In the genomic region with DNA sequence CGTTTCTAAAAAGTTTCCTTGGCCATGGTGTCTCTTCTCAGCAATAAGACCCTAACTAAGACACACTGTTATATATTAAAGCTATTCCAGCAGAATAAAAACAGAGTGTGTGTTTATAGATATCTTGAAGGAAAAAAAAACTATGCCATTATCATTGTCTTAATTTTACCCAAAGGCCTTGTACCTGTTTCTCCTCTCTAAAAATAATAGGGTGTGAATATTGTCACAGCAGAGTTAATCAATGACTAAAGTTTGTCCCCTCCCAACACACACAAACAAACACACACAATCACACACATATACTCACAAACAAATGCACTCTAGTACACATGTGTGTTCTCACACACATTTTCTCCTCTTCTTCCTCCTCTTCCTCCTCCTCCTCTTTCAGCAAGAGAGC, we compare ENCODE assay signal across 10 mouse cellular contexts. TPM values are rescaled to one million over a fixed set of nuclear protein-coding genes. Genes with fewer than 3 reads are reported as not detected.
DNase-seq lines count a peak whose midpoint lies in the region; ATAC-seq lines count a peak whose summit lies in the region.
"Had no signal": no experiment of that assay in that cellular context is flagged by ENCODE, and none has a peak within 500 bp of the region (broad histone marks: within the 10 kb centered on the region; RNA-seq: fewer than 3 reads in every experiment).

TSS of gene Grb14 (minus strand) at position 101 of the 400 bp plus-strand sequence.

- H3K4me2 ChIP-seq in liver, embryonic 16.5 days (ENCODE audit: low read depth, low read length): no peak within 1 kb of the TSS
- no peak within 1 kb of the TSS for H3K4me2 ChIP-seq in liver, embryonic 11.5 days
- H3K4me2 ChIP-seq in heart, embryonic 14.5 days (ENCODE audit: low read length): no peak within 1 kb of the TSS

- no peaks in the 10 kb centered on the region; the same call in none of the 2 replicates for H3K27me3 ChIP-seq in liver, embryonic 16.5 days (ENCODE audit: control insufficient read depth, insufficient read depth, low read depth, low read length)
- H3K27me3 ChIP-seq in liver, embryonic 11.5 days (replicated peaks; ENCODE audit: control insufficient read depth, insufficient read depth, low read length): peaks cover 8% of the 10 kb centered on the region
- H3K27me3 ChIP-seq in heart, embryonic 14.5 days (ENCODE audit: control insufficient read depth, insufficient read depth, low read length): no peaks in the 10 kb centered on the region

- intact Hi-C loops in left cerebral cortex, postnatal 4 days (cut with DNase I): no loop called here

- no peak for DNase-seq in adrenal gland, adult 18-20 months (ENCODE audit: low spot score in 2 of 2)
- DNase-seq in adrenal gland, adult (ENCODE audit: inconsistent age in 2 of 2, low spot score in 1 of 2): no peak
- DNase-seq in liver, embryonic 11.5 days (ENCODE audit: low spot score): no peak
- DNase-seq in left cerebral cortex, postnatal 4 days: no peak
- DNase-seq in testis, postnatal 14 days (ENCODE audit: low spot score): no peak
- no peak for DNase-seq in embryo, embryonic 10 days (ENCODE audit: low spot score)

- no peaks in the 10 kb centered on the region for H3K36me3 ChIP-seq in liver, embryonic 16.5 days (ENCODE audit: control insufficient read depth, insufficient read depth)
- H3K36me3 ChIP-seq in liver, embryonic 11.5 days (ENCODE audit: control insufficient read depth, insufficient read depth, low read length): no peaks in the 10 kb centered on the region
- H3K36me3 ChIP-seq in heart, embryonic 14.5 days (ENCODE audit: control insufficient read depth, insufficient read depth, low read length): peaks cover 7% of the 10 kb centered on the region; the same call in 1 of the 2 replicates

- no peaks in the 10 kb centered on the region for H3K4me1 ChIP-seq in liver, embryonic 16.5 days (ENCODE audit: control insufficient read depth, low read depth, low read length)
- H3K4me1 ChIP-seq in liver, embryonic 11.5 days (replicated peaks; ENCODE audit: control insufficient read depth, insufficient read depth, low read length): no peaks in the 10 kb centered on the region
- H3K4me1 ChIP-seq in heart, embryonic 14.5 days (ENCODE audit: control insufficient read depth in 2 of 2, insufficient read depth in 2 of 2, low read length in 2 of 2): no peaks in the 10 kb centered on the region

- no peak within 1 kb of the TSS for H3K4me3 ChIP-seq in liver, embryonic 16.5 days (ENCODE audit: low read depth, low read length)
- H3K4me3 ChIP-seq in liver, embryonic 11.5 days (ENCODE audit: low read depth, low read length): no peak within 1 kb of the TSS
- no peak within 1 kb of the TSS for H3K4me3 ChIP-seq in heart, embryonic 14.5 days (ENCODE audit: control insufficient read depth in 1 of 2, insufficient read depth in 1 of 2, low read depth in 1 of 2, low read length in 2 of 2)

- no peak within 1 kb of the TSS for H3K27ac ChIP-seq in liver, embryonic 16.5 days (ENCODE audit: low read length)
- no peak within 1 kb of the TSS for H3K27ac ChIP-seq in liver, embryonic 11.5 days (ENCODE audit: low read depth, low read length)
- no peak within 1 kb of the TSS for H3K27ac ChIP-seq in heart, embryonic 14.5 days (replicated peaks in 1 of 2; ENCODE audit: control insufficient read depth in 1 of 2, insufficient read depth in 1 of 2, low read depth in 2 of 2, low read length in 2 of 2)

- H3K9ac ChIP-seq in liver, embryonic 16.5 days (ENCODE audit: low read depth, low read length): no peak within 1 kb of the TSS
- H3K9ac ChIP-seq in liver, embryonic 11.5 days (ENCODE audit: low read depth, low read length): no peak within 1 kb of the TSS
- H3K9ac ChIP-seq in heart, embryonic 14.5 days (ENCODE audit: low read length): no peak within 1 kb of the TSS

- no peaks in the 10 kb centered on the region for H3K9me3 ChIP-seq in liver, embryonic 16.5 days (replicated peaks; ENCODE audit: control insufficient read depth, low read length)
- H3K9me3 ChIP-seq in liver, embryonic 11.5 days (ENCODE audit: control insufficient read depth, low read length): no peaks in the 10 kb centered on the region
- H3K9me3 ChIP-seq in heart, embryonic 14.5 days (ENCODE audit: control insufficient read depth, low read length): no peaks in the 10 kb centered on the region

- WGBS in liver, embryonic 16.5 days (ENCODE audit: insufficient replicate concordance): 47% methylated on average over 1 of the region's 1 CpGs
- 83% methylated on average over 1 of the region's 1 CpGs for WGBS in liver, embryonic 11.5 days
- WGBS in heart, embryonic 14.5 days: 85% methylated on average over 1 of the region's 1 CpGs

- ATAC-seq in liver, embryonic 16.5 days (ENCODE audit: low read depth): no peak
- no peak for ATAC-seq in liver, embryonic 11.5 days (replicated peaks; ENCODE audit: low FRiP score)
- no peak for ATAC-seq in heart, embryonic 14.5 days (ENCODE audit: insufficient number of reproducible peaks, insufficient read depth, low FRiP score, low read depth)
- ATAC-seq: inflammation-experienced regulatory T-cells, adult 6 months had no signal

RNA-seq across cellular contexts. Expression of gene Grb14, which starts in this region (rescaled TPM):
- total RNA-seq in adrenal gland, adult 18-20 months (2021): 10 to 100 TPM; 21.8 to 42.5 TPM
- polyA plus RNA-seq in liver, embryonic 16.5 days (2015; fragmentation: Nextera tagmentation; extraction: Ambion mirVana): 9.3 and 11.0 TPM in 2 replicates
- polyA plus RNA-seq in liver, embryonic 11.5 days (2014; fragmentation: Nextera tagmentation; extraction: Ambion mirVana): 7.7 and 8.1 TPM in 2 replicates
- 114 and 119 TPM in 2 replicates for polyA plus RNA-seq in heart, embryonic 14.5 days (2014; fragmentation: Nextera tagmentation; extraction: Ambion mirVana)
- 10 to 100 TPM; 47.1 to 47.6 TPM for total RNA-seq in left cerebral cortex, postnatal 4 days (2021)
- total RNA-seq: neutrophil, adult 5-6 weeks had no signal
- polyA plus RNA-seq: inflammation-experienced regulatory T-cells, adult 6 months had no signal
